ENCODE assay signal across 32 mouse cellular contexts in the genomic region with DNA sequence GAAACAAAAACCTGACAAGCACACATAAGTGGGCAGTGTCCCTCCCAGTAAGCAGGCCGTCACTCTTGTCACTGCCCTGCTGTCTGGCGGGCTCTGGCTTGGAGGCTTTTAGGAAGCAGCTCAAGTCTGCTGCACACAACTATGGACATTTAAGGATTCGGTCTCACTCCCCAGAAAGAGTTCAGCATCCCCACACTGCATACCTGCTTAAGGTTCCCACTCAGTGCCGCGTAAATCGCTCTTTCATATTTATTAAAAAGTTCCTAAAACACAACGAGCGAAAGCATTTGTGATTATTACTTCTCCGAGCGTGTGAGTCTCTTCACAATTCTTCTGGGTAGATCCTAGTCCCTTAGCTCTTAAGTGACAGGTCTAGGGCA.
"Had no signal": no experiment of that assay in that cellular context is flagged by ENCODE, and none has a peak within 500 bp of the region (broad histone marks: within the 10 kb centered on the region; RNA-seq: fewer than 3 reads in every experiment).

No protein-coding gene starts in this region.

- H3K4me1 ChIP-seq: limb, embryonic 10.5 days; limb, embryonic 12.5 days; limb, embryonic 13.5 days; limb, embryonic 15.5 days; liver, embryonic 12.5 days; liver, embryonic 13.5 days; liver, embryonic 15.5 days; lung, embryonic 15.5 days; megakaryocyte, embryonic 14.5 days; midbrain, embryonic 10.5 days; midbrain, embryonic 12.5 days; midbrain, embryonic 13.5 days; midbrain, embryonic 15.5 days; neural tube, embryonic 12.5 days had no signal

- ATAC-seq: liver, embryonic 12.5 days; liver, postnatal 0 days; lung, postnatal 0 days; midbrain, embryonic 13.5 days; midbrain, embryonic 15.5 days; midbrain, embryonic 16.5 days had no signal

- H3K27ac ChIP-seq: limb, embryonic 10.5 days; limb, embryonic 12.5 days; limb, embryonic 13.5 days; limb, embryonic 15.5 days; liver, embryonic 12.5 days; liver, embryonic 13.5 days; liver, embryonic 14.5 days; liver, embryonic 15.5 days; lung, embryonic 15.5 days; macrophage; midbrain, embryonic 10.5 days; midbrain, embryonic 12.5 days; midbrain, embryonic 13.5 days; midbrain, embryonic 15.5 days; neural tube, embryonic 12.5 days had no signal

- H3K4me3 ChIP-seq: limb, embryonic 10.5 days; limb, embryonic 12.5 days; limb, embryonic 13.5 days; limb, embryonic 15.5 days; liver, embryonic 12.5 days; liver, embryonic 13.5 days; liver, embryonic 15.5 days; lung, embryonic 15.5 days; megakaryocyte, embryonic 14.5 days; midbrain, embryonic 10.5 days; midbrain, embryonic 12.5 days; midbrain, embryonic 13.5 days; midbrain, embryonic 15.5 days; myocyte; neural tube, embryonic 12.5 days had no signal

- H3K27me3 ChIP-seq: limb, embryonic 12.5 days; limb, embryonic 13.5 days; limb, embryonic 15.5 days; liver, embryonic 12.5 days; liver, embryonic 13.5 days; liver, embryonic 15.5 days; lung, embryonic 15.5 days; megakaryocyte, embryonic 14.5 days; midbrain, embryonic 12.5 days; midbrain, embryonic 13.5 days; midbrain, embryonic 15.5 days; neural tube, embryonic 12.5 days had no signal

- DNase-seq: left cerebral cortex, postnatal 4 days; liver; liver, embryonic 13.5 days; liver, postnatal 0 days; lung, adult 18-20 months; lung, adult 2 months; lung, embryonic 14.5 days; lung, postnatal 10 days; lung, postnatal 14 days; lung, postnatal 36 days; lung, postnatal 4 days; midbrain, embryonic 14.5 days had no signal

- H3K9me3 ChIP-seq: limb, embryonic 10.5 days; limb, embryonic 12.5 days; limb, embryonic 13.5 days; limb, embryonic 15.5 days; liver, embryonic 12.5 days; liver, embryonic 13.5 days; liver, embryonic 15.5 days; lung, embryonic 15.5 days; megakaryocyte, embryonic 14.5 days; midbrain, embryonic 10.5 days; midbrain, embryonic 12.5 days; midbrain, embryonic 13.5 days; midbrain, embryonic 15.5 days; neural tube, embryonic 12.5 days had no signal

- H3K9ac ChIP-seq: limb, embryonic 12.5 days; limb, embryonic 13.5 days; limb, embryonic 15.5 days; liver, embryonic 12.5 days; liver, embryonic 13.5 days; liver, embryonic 14.5 days; liver, embryonic 15.5 days; liver, postnatal 0 days; lung, embryonic 14.5 days; lung, embryonic 15.5 days; midbrain, embryonic 12.5 days; midbrain, embryonic 13.5 days; midbrain, embryonic 15.5 days; neural tube, embryonic 12.5 days had no signal

- H3K4me2 ChIP-seq: limb, embryonic 12.5 days; limb, embryonic 13.5 days; limb, embryonic 15.5 days; liver, embryonic 11.5 days; liver, embryonic 12.5 days; liver, embryonic 13.5 days; liver, embryonic 15.5 days; lung, embryonic 14.5 days; lung, embryonic 15.5 days; midbrain, embryonic 11.5 days; midbrain, embryonic 12.5 days; midbrain, embryonic 13.5 days; midbrain, embryonic 15.5 days; neural tube, embryonic 12.5 days had no signal
